8 mouse cellular contexts compared by ENCODE assay signal in the genomic region with DNA sequence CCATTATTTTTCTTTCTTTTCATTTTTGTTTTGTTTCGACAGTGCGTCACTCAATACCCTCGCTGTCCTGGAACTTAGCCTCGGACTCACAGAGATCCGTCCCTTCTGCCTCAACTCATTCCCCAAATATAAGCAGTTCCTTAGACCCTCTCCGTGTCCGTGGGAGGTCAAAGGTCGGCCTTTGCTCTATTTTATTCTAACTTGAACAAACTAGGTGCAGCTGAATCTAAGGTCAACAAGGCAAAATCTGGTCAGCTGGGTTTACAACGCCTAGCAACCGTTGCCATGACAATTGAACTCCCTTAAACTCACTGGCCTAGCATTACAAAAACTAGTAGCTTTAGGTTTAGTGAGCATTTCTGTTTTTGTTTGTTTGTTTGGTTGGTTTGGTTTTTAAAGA. TPM values are rescaled to one million over a fixed set of nuclear protein-coding genes. Genes with fewer than 3 reads are reported as not detected.
A peak's percentile ranks its signal among the peaks of the same experiment; 100 is the strongest.
DNase-seq lines count a peak whose midpoint lies in the region; ATAC-seq and TF ChIP-seq lines count a peak whose summit lies in the region.

No protein-coding gene starts in this region.

- H3K9me3 ChIP-seq in neural tube, embryonic 13.5 days = no peaks in the 10 kb centered on the region

- peaks cover 42% of the 10 kb centered on the region for H3K79me3 ChIP-seq in C2C12 (ENCODE audit: low read depth)

- WGBS in neural tube, embryonic 13.5 days = 81% methylated on average over 10 of the region's 10 CpGs

- TF ChIP-seq CTCF in C2C12 (IDR thresholded peaks at IDR 0.05; ENCODE audit: control insufficient read depth, insufficient read depth, insufficient read length) = no peak
- no peak for TF ChIP-seq CTCF in embryonic fibroblast, embryonic 13.5 days (IDR thresholded peaks at IDR 0.05; ENCODE audit: borderline replicate concordance, insufficient read depth, low read length)

- H3K36me3 ChIP-seq in C2C12 (ENCODE audit: control insufficient read depth, insufficient read depth) = peaks cover 16% of the 10 kb centered on the region
- H3K36me3 ChIP-seq in neural tube, embryonic 13.5 days = peaks cover 1% of the 10 kb centered on the region

- peaks cover 45% of the 10 kb centered on the region for H3K79me2 ChIP-seq in C2C12 (ENCODE audit: control insufficient read depth, insufficient read depth)

- peak overlapping the region; percentile 73 for H3K4me2 ChIP-seq in neural tube, embryonic 13.5 days

- no peak overlapping the region for H3K4me3 ChIP-seq in C2C12 (ENCODE audit: insufficient read depth, poor library complexity, severe bottlenecking)
- H3K4me3 ChIP-seq in embryonic fibroblast, embryonic 13.5 days (ENCODE audit: insufficient read depth, low read length) = peak overlapping the region; percentile 28
- peak overlapping the region; percentile 74 for H3K4me3 ChIP-seq in neural tube, embryonic 13.5 days

- no peaks in the 10 kb centered on the region for H3K27me3 ChIP-seq in C2C12 (ENCODE audit: control insufficient read depth, insufficient read depth, insufficient read length)
- no peaks in the 10 kb centered on the region for H3K27me3 ChIP-seq in neural tube, embryonic 13.5 days

- no peak; the same call in 1 of the 2 replicates for TF ChIP-seq POLR2A in embryonic fibroblast, embryonic 13.5 days (IDR thresholded peaks at IDR 0.05; ENCODE audit: low read depth, low read length)

- H3K4me1 ChIP-seq in embryonic fibroblast, embryonic 13.5 days (ENCODE audit: control insufficient read depth, insufficient read depth, low read length) = peaks cover 5% of the 10 kb centered on the region
- peaks cover 28% of the 10 kb centered on the region for H3K4me1 ChIP-seq in neural tube, embryonic 13.5 days (replicated peaks)

- no peak overlapping the region for H3K27ac ChIP-seq in embryonic fibroblast, embryonic 13.5 days (ENCODE audit: insufficient read depth, low read length)
- H3K27ac ChIP-seq in neural tube, embryonic 13.5 days (replicated peaks) = peak overlapping the region; percentile 35; the same call in 1 of the 2 replicates

- peak; percentile 30 for DNase-seq in embryo, embryonic 10 days (ENCODE audit: low spot score)
- no peak for DNase-seq in embryo, embryonic 10.5 days (ENCODE audit: low spot score)
- DNase-seq in kidney, postnatal 36 days = peak; percentile 45 to 46
- DNase-seq in urinary bladder, adult 2 months (ENCODE audit: low spot score) = no peak

- H3K9ac ChIP-seq in neural tube, embryonic 13.5 days = 0 out of 2 replicates have a peak overlapping the region, but pooled peaks have one; percentile 6

- 0 out of 2 replicates have a peak, but pooled peaks have one; percentile 15 for ATAC-seq in neural tube, embryonic 13.5 days (ENCODE audit: low read depth)
- ATAC-seq in erythroid progenitor cell, adult 5-6 weeks (replicated peaks; ENCODE audit: low FRiP score, poor library complexity, severe bottlenecking) = no peak

- peak overlapping the region; percentile 47 for H3ac ChIP-seq in C2C12 (ENCODE audit: control insufficient read depth, insufficient read length, low read depth)

TF ChIP-seq in C2C12, 6 proteins besides CTCF, POLR2A, EP300 and RAD21:
- no peak for TF ChIP-seq USF1 (IDR thresholded peaks at IDR 0.05; ENCODE audit: low read depth)
- TF ChIP-seq MYOD1 (IDR thresholded peaks at IDR 0.05; ENCODE audit: control insufficient read depth, insufficient read length, low read depth) = no peak
- no peak for TF ChIP-seq MAX (IDR thresholded peaks at IDR 0.05)
- no peak for TF ChIP-seq CEBPB (IDR thresholded peaks at IDR 0.05; ENCODE audit: low read depth)
- TF ChIP-seq FOSL1 (IDR thresholded peaks at IDR 0.05; ENCODE audit: insufficient read depth, low read length, poor library complexity, severe bottlenecking) = no peak
- TF ChIP-seq MYOG (IDR thresholded peaks at IDR 0.05; ENCODE audit: control insufficient read depth, extremely low read depth, insufficient read length) = no peak

RNA-seq across cellular contexts. Expression of gene Pes1, which starts 0.6 kb away (rescaled TPM):
- polyA plus RNA-seq in C2C12 (2012; fragmentation: generic; extraction: Trizol) = 146 TPM
- polyA plus RNA-seq in embryonic fibroblast, embryonic 13.5 days (2011; ENCODE audit: insufficient read length, low read depth, missing spikeins) = 146 and 152 TPM in 2 replicates
- 56.5 and 59.4 TPM in 2 replicates for polyA plus RNA-seq in neural tube, embryonic 13.5 days (2015; fragmentation: Nextera tagmentation; extraction: Ambion mirVana)
- polyA plus RNA-seq in urinary bladder, adult 2 months (2012; rRNA removed) = 42.4 and 43.1 TPM in 2 replicates
- 5.8 and 6.3 TPM in 2 replicates for total RNA-seq in erythroid progenitor cell, adult 5-6 weeks (2015; ENCODE audit: low replicate concordance)
- 9.8 and 10.5 TPM in 2 replicates for total RNA-seq in erythroid progenitor cell, adult 5-6 weeks (2017; ENCODE audit: low replicate concordance)

RNA-seq across cellular contexts. Expression of gene 4930556J24Rik, which starts 13.4 kb away (rescaled TPM):
- 0.07 TPM for polyA plus RNA-seq in C2C12 (2012; fragmentation: generic; extraction: Trizol)
- not detected in 2 replicates for polyA plus RNA-seq in embryonic fibroblast, embryonic 13.5 days (2011; ENCODE audit: insufficient read length, low read depth, missing spikeins)
- 0.17 TPM in 1 of 2 replicates, not detected in the other for polyA plus RNA-seq in neural tube, embryonic 13.5 days (2015; fragmentation: Nextera tagmentation; extraction: Ambion mirVana)
- polyA plus RNA-seq in urinary bladder, adult 2 months (2012; rRNA removed) = 0.04 TPM in 1 of 2 replicates, not detected in the other
- total RNA-seq in erythroid progenitor cell, adult 5-6 weeks (2015; ENCODE audit: low replicate concordance) = not detected in 2 replicates
- total RNA-seq in erythroid progenitor cell, adult 5-6 weeks (2017; ENCODE audit: low replicate concordance) = not detected in 2 replicates

RNA-seq across cellular contexts. Expression of gene Gal3st1, which starts 20.3 kb away (rescaled TPM):
- 0.06 TPM for polyA plus RNA-seq in C2C12 (2012; fragmentation: generic; extraction: Trizol)
- 0.73 and 0.86 TPM in 2 replicates for polyA plus RNA-seq in embryonic fibroblast, embryonic 13.5 days (2011; ENCODE audit: insufficient read length, low read depth, missing spikeins)
- polyA plus RNA-seq in neural tube, embryonic 13.5 days (2015; fragmentation: Nextera tagmentation; extraction: Ambion mirVana) = 4.0 and 4.3 TPM in 2 replicates
- polyA plus RNA-seq in urinary bladder, adult 2 months (2012; rRNA removed) = 5.5 and 6.9 TPM in 2 replicates
- not detected in 2 replicates for total RNA-seq in erythroid progenitor cell, adult 5-6 weeks (2015; ENCODE audit: low replicate concordance)
- not detected in 2 replicates for total RNA-seq in erythroid progenitor cell, adult 5-6 weeks (2017; ENCODE audit: low replicate concordance)

RNA-seq across cellular contexts. Expression of gene Tcn2, which starts 31.2 kb away (rescaled TPM):
- polyA plus RNA-seq in C2C12 (2012; fragmentation: generic; extraction: Trizol) = 3.4 TPM
- 75.4 and 97.1 TPM in 2 replicates for polyA plus RNA-seq in embryonic fibroblast, embryonic 13.5 days (2011; ENCODE audit: insufficient read length, low read depth, missing spikeins)
- polyA plus RNA-seq in neural tube, embryonic 13.5 days (2015; fragmentation: Nextera tagmentation; extraction: Ambion mirVana) = 31.1 and 31.9 TPM in 2 replicates
- polyA plus RNA-seq in urinary bladder, adult 2 months (2012; rRNA removed) = 101 and 110 TPM in 2 replicates
- 26.3 and 26.4 TPM in 2 replicates for total RNA-seq in erythroid progenitor cell, adult 5-6 weeks (2015; ENCODE audit: low replicate concordance)
- 8.5 and 22.8 TPM in 2 replicates for total RNA-seq in erythroid progenitor cell, adult 5-6 weeks (2017; ENCODE audit: low replicate concordance)

RNA-seq across cellular contexts. Expression of gene Slc35e4, which starts 48.7 kb away (rescaled TPM):
- polyA plus RNA-seq in C2C12 (2012; fragmentation: generic; extraction: Trizol) = 58.0 TPM
- polyA plus RNA-seq in embryonic fibroblast, embryonic 13.5 days (2011; ENCODE audit: insufficient read length, low read depth, missing spikeins) = 12.0 and 13.1 TPM in 2 replicates
- polyA plus RNA-seq in neural tube, embryonic 13.5 days (2015; fragmentation: Nextera tagmentation; extraction: Ambion mirVana) = 11.9 and 13.3 TPM in 2 replicates
- 10.4 and 13.0 TPM in 2 replicates for polyA plus RNA-seq in urinary bladder, adult 2 months (2012; rRNA removed)
- 0.42 TPM in 1 of 2 replicates, not detected in the other for total RNA-seq in erythroid progenitor cell, adult 5-6 weeks (2015; ENCODE audit: low replicate concordance)
- total RNA-seq in erythroid progenitor cell, adult 5-6 weeks (2017; ENCODE audit: low replicate concordance) = 0.76 TPM in 1 of 2 replicates, not detected in the other

Comparison
In these comparisons a context has a peak if more than half of its experiments do, and no peak if none do; other contexts are left out.
1. DNase-seq: peak in embryo, embryonic 10 days (single experiment) and kidney, postnatal 36 days (2 of 2); none in embryo, embryonic 10.5 days (single experiment) and urinary bladder, adult 2 months (single experiment).